Mouse (Mus musculus) right cerebral cortex, postnatal 10 days (tissue): ENCODE measurements at regions not wholly inside any gene's neighbourhood (a gene's known extent, or its start where the extent isn't known, plus 50 kb on each side); places are given as distances from the start of the nearest gene placed in this dataset.

Experiments used
- DNase-seq, 2 experiments: peaks; one replicate each; pipeline ENCODE4 v3.0.0; 2021; ENCODE audit warnings: low spot score in 2 of 2

GRCm38 (mm10) chr7:74224378-74224777 is 210.9 kb upstream of the St8sia2 start:
- DNase-seq = no peak

DNA sequence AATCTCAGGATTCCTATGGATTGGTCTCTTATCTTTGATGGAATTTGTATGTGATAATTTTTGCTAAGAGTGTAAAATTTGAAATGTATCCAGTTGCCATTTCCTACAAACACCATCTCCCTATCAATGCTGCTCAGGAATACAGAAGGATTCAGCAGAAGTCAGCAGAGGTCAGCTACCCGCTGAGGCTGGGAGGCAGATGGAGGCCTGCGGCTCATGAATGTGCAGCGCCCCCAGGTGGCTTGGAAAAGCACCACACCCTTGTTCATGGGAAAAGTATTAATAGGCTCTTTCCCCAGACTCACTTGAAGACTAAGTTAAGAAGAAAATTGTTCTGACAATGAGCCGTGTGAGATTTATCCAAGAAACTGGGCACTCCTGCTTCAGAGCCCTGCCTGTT is 187.2 kb upstream of the St8sia2 start:
- peak in 1 of 2 experiments; percentile 38 for DNase-seq

DNA sequence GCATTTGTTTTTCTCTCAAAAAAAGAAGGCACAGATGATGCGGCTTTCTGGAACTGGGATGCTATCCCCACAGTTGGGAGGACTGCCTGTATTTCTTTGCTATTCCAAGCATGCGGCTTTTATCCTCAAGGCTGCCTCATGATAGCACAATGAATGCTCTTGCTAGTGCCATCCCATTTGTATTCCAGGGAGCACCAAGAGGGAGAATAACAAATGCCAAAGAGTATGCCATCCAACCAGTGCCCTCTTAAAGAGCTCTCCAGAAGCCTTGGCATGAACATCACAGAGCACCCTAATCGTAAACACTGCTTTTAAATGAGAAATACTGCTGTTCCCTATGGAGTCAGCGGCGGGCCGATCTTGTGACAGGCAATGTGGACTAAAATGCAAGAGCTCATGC is 185.3 kb upstream of the St8sia2 start:
- DNase-seq = peak; percentile 23 to 41

GRCm38 (mm10) chr7:74184661-74185060 is 171.2 kb upstream of the St8sia2 start:
- DNase-seq = no peak

DNA sequence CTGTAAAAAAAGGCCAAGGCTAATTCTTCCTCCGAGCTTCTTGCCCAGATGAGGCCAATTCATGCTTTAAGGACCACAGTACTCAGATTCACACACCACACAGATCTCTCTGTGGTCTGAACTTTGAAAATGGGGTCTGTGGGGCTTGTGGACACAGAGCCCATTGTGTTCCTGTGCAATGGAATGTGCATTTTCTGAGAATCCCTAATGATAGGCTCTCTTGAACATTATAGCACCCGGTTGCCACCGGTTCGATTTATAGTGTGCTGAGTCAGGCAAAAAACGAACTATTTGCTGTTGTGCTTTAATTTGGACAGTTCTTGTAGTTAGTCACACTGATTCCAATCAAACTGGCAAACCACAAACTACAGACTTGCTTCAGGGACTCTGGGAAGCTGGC is 160.7 kb upstream of the St8sia2 start:
- DNase-seq = no peak

DNA sequence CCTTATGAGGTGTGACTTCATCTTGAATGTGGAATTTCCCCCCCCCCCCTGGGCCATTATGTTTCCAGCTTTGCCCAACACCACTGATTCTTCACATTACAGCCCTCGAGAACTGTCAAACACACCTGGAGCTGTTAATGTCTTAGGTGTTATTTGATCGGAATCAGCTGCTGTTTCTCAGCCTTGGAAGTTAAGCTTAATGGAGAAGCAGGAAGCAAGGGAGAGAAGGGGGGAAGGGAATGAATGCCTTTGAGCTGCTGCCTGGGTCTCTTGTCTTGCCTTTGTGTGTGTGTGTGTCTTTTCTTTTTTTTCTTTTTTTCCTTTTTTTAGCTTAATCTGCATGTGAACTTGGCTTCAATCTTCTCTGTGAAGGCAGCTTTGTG is 159.7 kb upstream of the St8sia2 start:
- no peak for DNase-seq

GRCm38 (mm10) chr7:74172504-74173229 is 159.2 kb upstream of the St8sia2 start:
- no peak for DNase-seq

- no peak for DNase-seq
Observed at GRCm38 (mm10) chr7:74151590-74151989, 138.1 kb upstream of the St8sia2 start.

DNA sequence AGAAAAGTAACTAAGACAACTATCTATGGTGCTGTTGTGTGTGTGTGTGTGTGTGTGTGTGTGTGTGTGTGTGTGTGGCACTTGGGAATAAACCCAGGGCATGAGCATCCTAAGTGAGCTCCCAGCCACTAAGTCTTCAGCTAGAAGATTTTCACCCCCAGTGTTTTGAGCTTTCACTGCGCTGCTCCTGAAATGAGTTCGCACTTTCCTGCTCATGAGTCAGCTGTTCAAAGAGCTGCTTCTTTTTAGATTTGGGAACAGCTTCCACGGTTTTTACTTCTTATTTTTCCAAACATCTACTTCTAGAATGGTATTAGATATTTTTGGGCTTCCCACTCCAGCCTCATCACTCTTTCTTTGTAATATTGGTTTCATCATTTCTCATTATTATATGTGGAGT is 129.7 kb upstream of the St8sia2 start:
- peak in 1 of 2 experiments; percentile 21 for DNase-seq

- DNase-seq = no peak
Observed at GRCm38 (mm10) chr7:74138169-74138568, 124.7 kb upstream of the St8sia2 start.

- peak; percentile 53 to 74 for DNase-seq
Observed at GRCm38 (mm10) chr7:74130206-74130836, 116.8 kb upstream of the St8sia2 start.

- no peak for DNase-seq
Observed at GRCm38 (mm10) chr7:74112071-74112470, 98.6 kb upstream of the St8sia2 start.

- DNase-seq = peak in 1 of 2 experiments; percentile 28
Observed at GRCm38 (mm10) chr7:74108347-74108746, 94.9 kb upstream of the St8sia2 start.

GRCm38 (mm10) chr7:74107176-74107928 is 93.9 kb upstream of the St8sia2 start:
- DNase-seq = peak; percentile 39 to 40

- no peak for DNase-seq
Observed at GRCm38 (mm10) chr7:74091402-74092025, 78.0 kb upstream of the St8sia2 start.

DNA sequence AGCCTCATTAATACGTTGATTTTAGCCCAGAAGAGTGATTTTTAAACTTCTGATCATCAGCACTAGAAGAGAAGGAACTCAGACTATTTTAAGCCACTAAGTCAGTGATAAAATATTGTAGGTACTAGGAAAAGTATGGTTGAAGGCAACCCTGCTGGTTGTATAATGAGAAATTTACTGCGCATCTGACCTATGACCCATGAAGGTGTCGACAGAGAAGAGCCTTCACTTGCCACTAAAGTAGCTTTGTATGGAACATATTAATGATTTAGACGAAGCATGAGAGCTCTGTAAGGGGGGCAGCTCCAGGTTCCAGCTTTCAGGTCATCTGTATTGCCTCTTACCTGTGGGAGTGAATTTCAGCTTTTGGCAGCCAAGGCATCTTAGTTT is 67.4 kb upstream of the St8sia2 start:
- no peak for DNase-seq

- DNase-seq = no peak
Observed at GRCm38 (mm10) chr7:74080079-74080845, 66.8 kb upstream of the St8sia2 start.

DNA sequence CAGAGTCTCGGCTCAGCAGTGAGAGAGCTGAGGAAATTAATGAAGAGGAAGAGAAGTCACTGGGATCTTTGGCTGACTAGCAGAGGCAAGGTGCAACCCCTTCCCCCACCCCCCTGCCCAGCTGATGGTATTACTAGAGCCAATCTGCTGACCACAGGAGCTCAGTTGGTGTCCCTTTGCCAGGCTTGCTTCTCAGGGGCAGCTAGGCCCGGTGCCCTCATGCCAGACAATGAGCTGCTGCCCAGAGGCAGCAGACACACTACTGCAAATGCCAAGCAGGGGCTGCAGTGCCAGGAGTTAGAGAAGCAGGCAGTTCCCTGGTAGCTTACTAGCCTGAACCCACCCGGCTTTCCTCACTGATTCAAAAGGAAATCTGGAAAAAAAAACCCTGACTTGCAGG is 59.1 kb upstream of the St8sia2 start:
- peak; percentile 41 to 46 for DNase-seq

DNA sequence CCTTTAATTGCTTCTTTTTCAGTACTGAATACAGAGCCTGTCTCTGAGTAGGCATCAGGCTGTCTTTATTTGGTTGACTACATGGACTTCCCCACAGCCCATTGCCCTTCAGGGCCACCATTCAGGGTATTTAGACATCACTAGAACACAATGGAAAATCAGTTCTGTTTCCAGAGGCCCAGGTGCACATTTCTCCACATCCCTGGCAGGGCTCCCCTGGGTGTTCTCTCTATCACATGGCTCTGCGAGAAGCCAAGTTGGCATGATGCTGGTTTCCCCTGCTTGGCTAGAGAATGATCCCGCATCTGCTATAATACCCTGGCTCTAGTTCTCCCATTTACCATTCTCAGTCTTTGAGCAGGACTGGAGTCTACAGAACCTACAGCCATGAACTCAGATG is 57.3 kb upstream of the St8sia2 start:
- no peak for DNase-seq

- DNase-seq = no peak
Observed at GRCm38 (mm10) chr7:74065449-74066099, 52.1 kb upstream of the St8sia2 start.
